Mouse (Mus musculus) kidney, embryonic 14.5 days (tissue): ENCODE measurements around the gene Sesn1. TPM values are rescaled to one million over a fixed set of nuclear protein-coding genes. Genes with fewer than 3 reads are reported as not detected.

Experiments
- ATAC-seq: fragments of 200-750 bp; cut with Nextera tagmentation; 2 replicates; pipeline ENCODE4 v1.8.0; 2017; ENCODE audit warnings: moderate number of reproducible peaks, mild to moderate bottlenecking, moderate TSS enrichment, moderate library complexity; ENCODE audit not compliant: low FRiP score, low TSS enrichment
- H3K27ac ChIP-seq: fragments of 300-500 bp; sonication (generic); 2 replicates; pipeline ENCODE4 v1.5.1; 2014; ENCODE audit warnings: low read depth, mild to moderate bottlenecking, low read length, moderate library complexity, mixed read lengths
- H3K27me3 ChIP-seq: fragments of 300-500 bp; sonication (generic); 2 replicates; pipeline ENCODE4 v1.6.1; 2014; ENCODE audit warnings: mild to moderate bottlenecking, low read length; ENCODE audit not compliant: control insufficient read depth, insufficient read depth
- H3K36me3 ChIP-seq: fragments of 300-500 bp; sonication (generic); 2 replicates; pipeline ENCODE4 v1.6.1; 2014; ENCODE audit warnings: low read length, mixed read lengths; ENCODE audit not compliant: control insufficient read depth, insufficient read depth
- H3K4me1 ChIP-seq: fragments of 300-500 bp; sonication (generic); 2 replicates; pipeline ENCODE4 v1.6.1; 2014; ENCODE audit warnings: low read length, mixed read lengths; ENCODE audit not compliant: control insufficient read depth, insufficient read depth
- H3K4me2 ChIP-seq: fragments of 300-500 bp; sonication (generic); replicated peaks from 2 replicates; pipeline ENCODE4 v1.6.1; 2014; ENCODE audit warnings: low read depth, mild to moderate bottlenecking, low read length
- H3K4me3 ChIP-seq: fragments of 300-500 bp; sonication (generic); 2 replicates; pipeline ENCODE4 v1.5.1; 2014; ENCODE audit warnings: mild to moderate bottlenecking, low read length
- H3K9ac ChIP-seq: fragments of 300-500 bp; sonication (generic); 2 replicates; pipeline ENCODE4 v1.6.1; 2014; ENCODE audit warnings: low read depth, mild to moderate bottlenecking, low read length, moderate library complexity
- H3K9me3 ChIP-seq: fragments of 300-500 bp; sonication (generic); 2 replicates; pipeline ENCODE4 v1.6.1; 2016; ENCODE audit warnings: low read length; ENCODE audit not compliant: control insufficient read depth
- WGBS: fragments of 180-500 bp; shearing (Covaris S2); extraction: QIAGEN DNeasy Blood & Tissue Kit; methylation state at CpG from one replicate; pipeline ENCODE4 v1.1.7; 2014; 5-methylcytosine and 5-hydroxymethylcytosine counted together
- polyA plus RNA-seq: library from polyadenylated mRNA; unstranded; fragments of >200 nt; fragmentation: Nextera tagmentation; extraction: Ambion mirVana; gene quantifications from 2 replicates; pipeline ENCODE4 v1.2.1, GENCODE M21; 2014

Sesn1 gene
- polyA plus RNA-seq, 1 experiment from 2014 or later = 32.1 TPM

DNA sequence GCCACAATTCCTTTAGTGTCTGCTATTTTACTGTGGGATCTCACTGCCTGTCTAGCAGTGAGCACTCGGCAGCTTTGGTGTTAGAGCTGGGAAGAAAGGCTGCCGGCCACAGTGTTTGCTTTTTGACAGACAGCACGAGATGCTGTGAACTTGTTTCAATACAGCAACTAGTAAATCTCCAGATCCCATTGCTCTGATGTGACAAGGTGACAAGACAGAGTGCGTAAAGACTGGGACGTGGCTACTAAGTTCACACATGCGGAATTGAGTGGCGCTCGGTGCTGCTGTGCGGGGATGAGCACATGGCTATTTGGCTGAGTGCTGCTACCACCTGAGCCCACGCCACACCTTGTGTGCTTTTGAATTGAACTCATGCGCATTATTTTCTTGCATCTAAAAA, 97.7 kb downstream of the Sesn1 start:
- H3K4me1 ChIP-seq = 0 out of 2 replicates have a peak, but pooled peaks cover 4% of the 10 kb centered on the region
- H3K36me3 ChIP-seq = peaks cover 36% of the 10 kb centered on the region
- H3K27me3 ChIP-seq = no peaks in the 10 kb centered on the region
- no peaks in the 10 kb centered on the region for H3K9me3 ChIP-seq
- ATAC-seq = no peak
- H3K9ac ChIP-seq = no peak overlapping the region
- no peak overlapping the region for H3K27ac ChIP-seq
- H3K4me2 ChIP-seq = no peak overlapping the region
- H3K4me3 ChIP-seq = no peak overlapping the region
- 72% methylated on average over 11 of the region's 11 CpGs for WGBS

DNA sequence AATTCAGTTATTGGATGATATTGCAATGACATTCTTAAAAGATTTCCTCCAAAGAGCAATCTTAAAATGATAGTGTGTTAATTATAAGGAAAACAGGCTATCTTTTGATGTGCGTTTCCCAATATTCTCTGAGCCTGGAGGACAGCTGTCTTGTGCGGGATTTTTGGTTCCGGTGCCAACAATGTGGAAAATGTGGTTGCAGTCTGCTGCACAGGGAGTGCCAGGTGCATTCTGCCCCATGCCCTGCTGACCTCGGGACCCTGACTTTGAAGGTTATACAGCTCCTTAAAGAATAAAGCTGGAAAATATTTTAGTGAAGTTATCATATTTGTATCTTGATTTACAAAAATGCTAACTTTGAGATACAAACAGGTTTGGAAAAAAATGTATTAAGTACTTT, 98.2 kb downstream of the Sesn1 start:
- H3K4me2 ChIP-seq = no peak overlapping the region
- peaks cover 32% of the 10 kb centered on the region for H3K36me3 ChIP-seq
- H3K9me3 ChIP-seq = no peaks in the 10 kb centered on the region
- H3K9ac ChIP-seq = no peak overlapping the region
- ATAC-seq = no peak
- H3K4me1 ChIP-seq = 0 out of 2 replicates have a peak, but pooled peaks cover 4% of the 10 kb centered on the region
- H3K27ac ChIP-seq = no peak overlapping the region
- 77% methylated on average over 4 of the region's 4 CpGs for WGBS
- no peak overlapping the region for H3K4me3 ChIP-seq
- no peaks in the 10 kb centered on the region for H3K27me3 ChIP-seq

DNA sequence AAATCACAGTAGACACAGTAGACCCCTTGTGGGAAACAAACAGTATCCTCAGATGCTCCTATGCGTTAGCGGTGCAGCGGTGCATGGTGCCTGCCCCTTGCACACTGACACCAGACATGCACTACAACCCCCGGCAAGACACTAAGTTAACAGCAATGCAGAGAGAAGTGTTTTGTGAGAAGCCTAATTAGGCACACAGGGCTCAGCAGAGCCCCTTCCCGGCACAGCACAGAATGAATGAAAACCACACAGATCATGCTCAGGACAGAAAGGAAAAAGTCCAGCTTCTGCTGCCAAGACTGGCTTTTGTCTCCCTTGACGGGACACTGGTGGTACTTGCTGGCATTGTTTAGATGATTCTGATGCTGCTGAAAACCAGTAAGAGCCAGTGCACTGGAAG, 99.2 kb downstream of the Sesn1 start:
- no peak overlapping the region for H3K27ac ChIP-seq
- H3K9ac ChIP-seq = no peak overlapping the region
- no peak; the same call in 1 of the 2 replicates for ATAC-seq
- H3K27me3 ChIP-seq = no peaks in the 10 kb centered on the region
- no peak overlapping the region for H3K4me2 ChIP-seq
- H3K9me3 ChIP-seq = no peaks in the 10 kb centered on the region
- H3K4me3 ChIP-seq = no peak overlapping the region
- 0 out of 2 replicates have a peak, but pooled peaks cover 4% of the 10 kb centered on the region for H3K4me1 ChIP-seq
- WGBS = 62% methylated on average over 6 of the region's 6 CpGs
- peaks cover 30% of the 10 kb centered on the region for H3K36me3 ChIP-seq

DNA sequence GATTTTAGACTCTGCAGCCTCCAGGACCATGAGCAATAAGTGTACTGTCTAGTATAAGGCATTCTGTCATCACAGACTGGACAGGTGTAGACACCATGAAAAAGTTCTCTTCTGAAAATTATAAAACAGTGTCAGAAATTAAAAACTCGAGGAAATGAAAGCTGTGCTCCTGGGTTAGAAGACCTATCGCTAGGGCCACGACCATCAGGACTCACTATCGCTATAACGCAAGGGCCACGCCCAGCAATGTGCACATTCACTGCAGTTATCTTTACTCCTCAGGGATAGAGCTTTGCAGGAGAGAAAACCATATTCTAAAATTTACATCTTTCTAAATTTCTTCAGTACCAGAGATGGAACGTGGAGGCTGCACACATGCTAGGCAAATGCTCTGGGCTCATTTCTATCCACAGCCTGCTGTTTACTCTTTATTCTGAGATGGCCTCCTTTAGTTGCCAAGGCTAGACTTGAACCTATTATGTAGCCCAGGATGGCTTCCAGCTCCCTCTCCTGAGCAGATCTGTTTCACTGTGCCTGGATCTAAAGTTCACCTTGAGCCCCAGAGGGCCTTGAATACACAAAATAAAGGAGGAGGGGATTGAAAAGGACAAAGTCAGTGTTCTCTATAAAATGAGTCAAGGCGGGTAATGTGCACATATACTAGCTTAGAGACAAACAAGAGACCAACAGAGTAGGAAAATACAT, 102.7 kb downstream of the Sesn1 start:
- Histone ChIP-seq H3K4me3 (no peak overlapping the region), H3K4me1 (0 out of 2 replicates have a peak, but pooled peaks cover 4% of the 10 kb centered on the region), H3K9ac (no peak overlapping the region), H3K27me3 (no peaks in the 10 kb centered on the region), H3K4me2 (no peak overlapping the region), H3K9me3 (no peaks in the 10 kb centered on the region), H3K27ac (no peak overlapping the region), H3K36me3 (peaks cover 2% of the 10 kb centered on the region; the same call in 1 of the 2 replicates)
- WGBS = 90% methylated on average over 8 of the region's 8 CpGs
- no peak for ATAC-seq

DNA sequence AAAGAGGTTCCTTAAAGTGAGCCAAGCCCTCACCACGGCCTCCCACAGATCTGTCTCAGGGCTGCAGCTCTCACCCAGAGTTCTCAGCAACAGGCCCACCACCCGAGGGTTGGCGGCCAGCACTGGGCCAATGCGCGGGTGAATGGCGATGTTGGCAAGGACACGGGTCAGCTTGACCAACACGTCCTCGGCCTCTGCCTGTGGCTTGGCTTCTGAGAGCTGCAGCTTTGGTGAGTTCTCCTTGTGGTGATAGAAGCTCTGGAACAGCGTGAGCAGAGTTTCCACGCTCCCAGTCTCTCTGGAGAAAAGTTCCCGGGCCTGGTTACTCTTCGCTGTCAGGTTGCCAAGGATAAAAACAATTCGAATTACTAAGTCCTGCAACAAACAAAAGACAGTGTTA, 117.0 kb downstream of the Sesn1 start:
- Histone ChIP-seq H3K36me3 (no peaks in the 10 kb centered on the region), H3K27ac (no peak overlapping the region), H3K4me3 (no peak overlapping the region), H3K9me3 (no peaks in the 10 kb centered on the region), H3K4me2 (no peak overlapping the region), H3K27me3 (no peaks in the 10 kb centered on the region), H3K9ac (no peak overlapping the region), H3K4me1 (no peaks in the 10 kb centered on the region)
- 90% methylated on average over 14 of the region's 14 CpGs for WGBS
- no peak for ATAC-seq

DNA sequence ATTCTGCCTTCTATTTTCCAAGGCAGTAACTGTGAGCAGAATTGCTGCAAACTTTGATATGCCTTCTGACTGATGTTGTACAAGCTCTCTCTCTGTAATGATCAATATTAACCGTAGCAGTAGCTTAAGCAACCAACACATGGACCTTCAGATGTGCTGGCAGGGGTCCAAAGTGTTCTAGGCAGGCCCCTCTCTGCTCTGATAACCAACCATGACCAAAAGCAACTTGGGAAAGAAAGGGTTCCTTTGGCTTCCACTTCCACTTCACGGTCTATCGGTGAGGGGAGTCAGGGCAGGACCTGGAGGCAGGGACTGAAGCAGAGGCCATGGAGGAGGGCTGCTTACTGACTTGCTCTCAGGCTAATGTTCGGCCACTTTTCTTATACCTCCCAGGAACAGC, 121.2 kb downstream of the Sesn1 start:
- H3K4me3 ChIP-seq = no peak overlapping the region
- no peak overlapping the region for H3K4me2 ChIP-seq
- H3K27me3 ChIP-seq = no peaks in the 10 kb centered on the region
- H3K9ac ChIP-seq = no peak overlapping the region
- peaks cover 12% of the 10 kb centered on the region for H3K4me1 ChIP-seq
- ATAC-seq = peak; percentile 20; the same call in 1 of the 2 replicates
- no peak overlapping the region for H3K27ac ChIP-seq
- H3K9me3 ChIP-seq = no peaks in the 10 kb centered on the region
- WGBS = 40% methylated on average over 4 of the region's 4 CpGs
- H3K36me3 ChIP-seq = no peaks in the 10 kb centered on the region

DNA sequence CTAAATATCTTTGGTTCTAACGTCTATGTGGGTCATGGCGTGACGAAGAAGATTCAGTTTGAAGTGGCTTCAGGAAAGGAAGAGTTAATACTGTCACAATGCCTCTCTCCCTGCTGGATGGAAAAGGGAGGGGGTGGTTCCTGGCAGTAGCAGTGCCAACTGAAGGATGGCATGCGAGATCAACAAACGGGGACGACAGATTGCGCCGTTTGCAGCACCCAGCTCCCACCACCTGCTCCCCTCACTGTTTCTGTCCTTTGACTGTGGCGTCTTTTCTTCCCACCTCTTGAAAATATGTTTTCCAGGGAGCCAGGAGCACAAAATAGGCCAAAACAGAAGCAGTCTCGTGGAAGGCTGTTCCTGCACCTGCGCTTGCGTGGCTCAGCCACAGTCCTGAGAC, 122.2 kb downstream of the Sesn1 start:
- H3K27ac ChIP-seq = no peak overlapping the region
- peaks cover 22% of the 10 kb centered on the region for H3K4me1 ChIP-seq
- no peaks in the 10 kb centered on the region for H3K36me3 ChIP-seq
- H3K9ac ChIP-seq = no peak overlapping the region
- ATAC-seq = no peak
- WGBS = 79% methylated on average over 12 of the region's 12 CpGs
- no peak overlapping the region for H3K4me2 ChIP-seq
- no peaks in the 10 kb centered on the region for H3K27me3 ChIP-seq
- no peak overlapping the region for H3K4me3 ChIP-seq
- H3K9me3 ChIP-seq = no peaks in the 10 kb centered on the region

DNA sequence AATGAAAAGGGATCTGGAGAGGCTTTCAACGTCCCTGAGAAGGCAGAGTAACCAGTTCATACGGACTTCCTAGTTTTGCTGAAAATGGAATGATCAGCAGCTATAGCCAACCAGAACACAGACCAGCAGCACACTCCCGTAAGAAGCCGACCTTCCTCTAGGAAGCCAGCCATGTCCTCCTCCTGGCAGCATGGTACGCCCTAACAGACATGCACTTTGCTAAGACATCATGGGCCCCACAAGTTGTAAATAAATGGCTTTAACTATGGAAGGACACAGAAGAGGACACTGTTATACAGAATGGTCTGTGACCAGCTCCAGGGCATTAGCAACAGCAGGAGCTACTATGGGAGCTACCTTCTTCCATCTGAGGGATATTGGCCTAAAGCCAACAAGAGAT, 123.2 kb downstream of the Sesn1 start:
- no peak for ATAC-seq
- Histone ChIP-seq H3K4me1 (peaks cover 27% of the 10 kb centered on the region), H3K9me3 (no peaks in the 10 kb centered on the region), H3K27me3 (no peaks in the 10 kb centered on the region), H3K27ac (no peak overlapping the region), H3K36me3 (no peaks in the 10 kb centered on the region), H3K4me2 (no peak overlapping the region), H3K4me3 (no peak overlapping the region), H3K9ac (no peak overlapping the region)
- WGBS = 79% methylated on average over 5 of the region's 5 CpGs

DNA sequence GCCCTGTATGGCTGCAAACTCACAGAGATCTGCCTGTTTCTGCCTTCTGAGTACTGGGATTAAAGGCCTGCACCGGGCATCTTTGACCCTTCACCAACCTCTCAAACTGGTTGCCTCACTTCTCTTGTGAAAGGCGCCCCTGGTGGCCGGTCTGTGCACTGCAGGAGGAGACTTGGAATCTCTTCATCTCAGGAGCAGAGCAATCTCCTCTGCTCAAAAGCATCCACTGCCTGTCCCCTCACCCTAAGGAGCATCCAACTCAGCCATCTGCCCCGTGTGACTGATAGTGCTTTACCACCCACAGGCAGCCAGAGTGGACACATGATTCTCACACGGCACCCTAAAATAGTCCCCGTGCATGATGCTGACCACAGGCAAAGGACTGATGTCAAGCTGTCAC, 123.8 kb downstream of the Sesn1 start:
- 66% methylated on average over 6 of the region's 6 CpGs for WGBS
- no peaks in the 10 kb centered on the region for H3K36me3 ChIP-seq

More for the DNA sequence above, 123.8 kb downstream of the Sesn1 start:
- Histone ChIP-seq H3K4me2 (no peak overlapping the region), H3K4me3 (no peak overlapping the region), H3K9me3 (no peaks in the 10 kb centered on the region), H3K4me1 (peaks cover 27% of the 10 kb centered on the region), H3K27me3 (no peaks in the 10 kb centered on the region), H3K9ac (no peak overlapping the region), H3K27ac (no peak overlapping the region)
- no peak for ATAC-seq
